Mouse (Mus musculus): ENCODE results near the gene BC004004. TPM values are rescaled to one million over a fixed set of nuclear protein-coding genes. Genes with fewer than 3 reads are reported as not detected.

The BC004004 gene
- total RNA-seq, 2 experiments from 2014 or later: 192 to 222 TPM

Other genes starting within 250 kb of the BC004004 start
- gene Srsf3, start 236.2 kb upstream of the BC004004 start, total RNA-seq (2021): 10 to 100 TPM; 68.9 to 75.4 TPM
- 100 to 1,000 TPM in 1 of 2 experiments, 10 to 100 TPM in 1; 30.1 to 102 TPM for gene Cdkn1a, start 177.8 kb upstream of the BC004004 start, total RNA-seq (2021)
- gene Rab44, start 154.6 kb upstream of the BC004004 start, total RNA-seq (2021): under 1 TPM; 0.13 to 0.39 TPM
- gene Cpne5, start 30.6 kb upstream of the BC004004 start, total RNA-seq (2021): 1 to 10 TPM; 5.1 to 5.6 TPM
- 10 to 100 TPM; 29.0 to 29.6 TPM for gene Ppil1, start 4.6 kb upstream of the BC004004 start, total RNA-seq (2021)
- gene Pi16, start 48.9 kb downstream of the BC004004 start, total RNA-seq (2021): 10 to 100 TPM; 32.6 to 45.8 TPM
- gene Mtch1, start 79.1 kb downstream of the BC004004 start, total RNA-seq (2021): 100 to 1,000 TPM; 220 TPM
- gene Fgd2, start 92.1 kb downstream of the BC004004 start, total RNA-seq (2021): 1 to 10 TPM; 1.8 to 2.7 TPM
- 10 to 100 TPM; 22.1 to 32.7 TPM for gene Pim1, start 222.0 kb downstream of the BC004004 start, total RNA-seq (2021)